Mouse (Mus musculus): ENCODE data around the gene Ap5z1. TPM values are rescaled to one million over a fixed set of nuclear protein-coding genes. Genes with fewer than 3 reads are reported as not detected.

The Ap5z1 gene
- polyA plus RNA-seq, 1 experiment from 2014 or later, result 4.0 TPM

- WGBS (ENCODE audit: insufficient replicate concordance), result 67% methylated on average over 4 of the region's 4 CpGs
- Histone ChIP-seq H3K9ac (replicated peaks) (no peak overlapping the region), H3K4me3 (ENCODE audit: low read depth, low read length) (no peak overlapping the region), H3K27me3 (ENCODE audit: insufficient read depth, low read length) (no peaks in the 10 kb centered on the region), H3K36me3 (replicated peaks; ENCODE audit: insufficient read depth, low read length) (peaks cover 10% of the 10 kb centered on the region), H3K4me1 (ENCODE audit: insufficient read depth) (peaks cover 42% of the 10 kb centered on the region), H3K27ac (ENCODE audit: low read depth) (peak overlapping the region; percentile 84), H3K4me2 (ENCODE audit: low read depth, low read length) (peak overlapping the region; percentile 14; the same call in 1 of the 2 replicates), H3K9me3 (ENCODE audit: low read length) (no peaks in the 10 kb centered on the region)
- DNase-seq (no peak), ATAC-seq (peak; percentile 2; the same call in 1 of the 2 replicates)
- no peak for TF ChIP-seq EP300 (IDR thresholded peaks at IDR 0.05; ENCODE audit: low read depth)
- no peak for TF ChIP-seq CTCF (IDR thresholded peaks at IDR 0.05; ENCODE audit: low read depth)
Observed at GRCm38 (mm10) chr5:142418419-142418818, 45.3 kb upstream of the Ap5z1 start.

- H3K36me3 ChIP-seq (replicated peaks; ENCODE audit: insufficient read depth, low read length), result peaks cover 10% of the 10 kb centered on the region
- no peaks in the 10 kb centered on the region for H3K9me3 ChIP-seq (ENCODE audit: low read length)
- no peak overlapping the region for H3K4me2 ChIP-seq (ENCODE audit: low read depth, low read length)
- DNase-seq (no peak), ATAC-seq (no peak)
- no peak overlapping the region for H3K9ac ChIP-seq (replicated peaks)
- H3K4me3 ChIP-seq (ENCODE audit: low read depth, low read length), result no peak overlapping the region
- H3K27ac ChIP-seq (ENCODE audit: low read depth), result no peak overlapping the region
- TF ChIP-seq EP300 (IDR thresholded peaks at IDR 0.05; ENCODE audit: low read depth) (no peak), CTCF (IDR thresholded peaks at IDR 0.05; ENCODE audit: low read depth) (no peak)
- H3K27me3 ChIP-seq (ENCODE audit: insufficient read depth, low read length), result no peaks in the 10 kb centered on the region
- peaks cover 51% of the 10 kb centered on the region for H3K4me1 ChIP-seq (ENCODE audit: insufficient read depth)
- WGBS (ENCODE audit: insufficient replicate concordance), result 92% methylated on average over 4 of the region's 4 CpGs
Observed at GRCm38 (mm10) chr5:142420317-142420716, 43.4 kb upstream of the Ap5z1 start.

DNA sequence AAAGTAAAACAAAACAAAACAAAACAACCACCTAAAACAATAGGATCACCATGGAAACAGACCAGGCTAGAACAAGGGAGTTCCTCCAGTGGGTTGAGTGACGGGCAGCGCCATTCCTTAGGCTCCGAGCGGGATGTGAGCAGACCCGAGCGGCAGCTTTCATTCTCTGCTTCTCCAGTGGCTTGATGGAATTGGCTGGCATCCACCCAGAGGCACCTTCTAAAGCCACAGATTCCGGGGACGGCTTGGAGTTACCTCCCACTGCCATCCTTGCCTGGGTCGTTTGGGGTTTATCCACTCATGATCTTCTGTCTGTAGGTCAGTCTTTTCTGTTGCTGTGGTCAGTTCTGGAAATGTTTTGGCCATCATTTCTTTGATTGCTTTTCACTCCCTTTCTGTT, 42.8 kb upstream of the Ap5z1 start:
- H3K27me3 ChIP-seq (ENCODE audit: insufficient read depth, low read length), result no peaks in the 10 kb centered on the region
- H3K9me3 ChIP-seq (ENCODE audit: low read length), result no peaks in the 10 kb centered on the region
- 88% methylated on average over 9 of the region's 9 CpGs for WGBS (ENCODE audit: insufficient replicate concordance)
- peaks cover 10% of the 10 kb centered on the region for H3K36me3 ChIP-seq (replicated peaks; ENCODE audit: insufficient read depth, low read length)
- no peak overlapping the region for H3K27ac ChIP-seq (ENCODE audit: low read depth)
- DNase-seq, result no peak
- H3K9ac ChIP-seq (replicated peaks), result no peak overlapping the region
- peaks cover 51% of the 10 kb centered on the region for H3K4me1 ChIP-seq (ENCODE audit: insufficient read depth)
- no peak for TF ChIP-seq EP300 (IDR thresholded peaks at IDR 0.05; ENCODE audit: low read depth)
- TF ChIP-seq CTCF (IDR thresholded peaks at IDR 0.05; ENCODE audit: low read depth), result no peak
- H3K4me3 ChIP-seq (ENCODE audit: low read depth, low read length), result no peak overlapping the region
- H3K4me2 ChIP-seq (ENCODE audit: low read depth, low read length), result no peak overlapping the region
- ATAC-seq, result no peak

- H3K9me3 ChIP-seq (ENCODE audit: low read length), result no peaks in the 10 kb centered on the region
- H3K27ac ChIP-seq (ENCODE audit: low read depth), result no peak overlapping the region
- H3K27me3 ChIP-seq (ENCODE audit: insufficient read depth, low read length), result no peaks in the 10 kb centered on the region
- no peak for DNase-seq
- peaks cover 51% of the 10 kb centered on the region for H3K4me1 ChIP-seq (ENCODE audit: insufficient read depth)
- no peak for ATAC-seq
- H3K4me3 ChIP-seq (ENCODE audit: low read depth, low read length), result no peak overlapping the region
- TF ChIP-seq EP300 (IDR thresholded peaks at IDR 0.05; ENCODE audit: low read depth) (no peak), CTCF (IDR thresholded peaks at IDR 0.05; ENCODE audit: low read depth) (no peak)
- peaks cover 10% of the 10 kb centered on the region for H3K36me3 ChIP-seq (replicated peaks; ENCODE audit: insufficient read depth, low read length)
- WGBS (ENCODE audit: insufficient replicate concordance), result 72% methylated on average over 5 of the region's 5 CpGs
- H3K4me2 ChIP-seq (ENCODE audit: low read depth, low read length), result no peak overlapping the region
- no peak overlapping the region for H3K9ac ChIP-seq (replicated peaks)
Observed at GRCm38 (mm10) chr5:142421886-142422285, 41.9 kb upstream of the Ap5z1 start.

DNA sequence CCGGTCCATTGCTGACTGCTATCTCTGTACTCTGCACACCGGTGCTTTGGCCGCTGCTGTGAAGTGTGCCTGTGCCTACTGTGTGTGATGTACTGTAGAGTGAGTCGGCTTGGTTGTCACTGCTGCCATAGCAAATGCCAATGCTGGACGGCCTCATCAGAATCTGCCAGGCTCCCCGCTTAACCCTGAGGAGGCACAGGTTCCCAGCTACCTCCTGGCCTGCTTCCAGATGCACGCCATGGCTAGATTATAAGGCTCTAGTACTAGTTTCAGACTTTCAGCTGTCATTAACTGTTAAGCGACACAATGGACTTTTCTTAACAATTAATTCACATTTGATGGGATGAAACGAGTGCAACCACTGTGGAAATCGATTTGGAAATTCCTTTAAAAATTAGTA, 40.6 kb upstream of the Ap5z1 start:
- Histone ChIP-seq H3K9ac (replicated peaks) (no peak overlapping the region), H3K27ac (ENCODE audit: low read depth) (no peak overlapping the region), H3K4me2 (ENCODE audit: low read depth, low read length) (no peak overlapping the region), H3K4me3 (ENCODE audit: low read depth, low read length) (no peak overlapping the region), H3K27me3 (ENCODE audit: insufficient read depth, low read length) (no peaks in the 10 kb centered on the region), H3K36me3 (replicated peaks; ENCODE audit: insufficient read depth, low read length) (peaks cover 10% of the 10 kb centered on the region), H3K9me3 (ENCODE audit: low read length) (no peaks in the 10 kb centered on the region), H3K4me1 (ENCODE audit: insufficient read depth) (peaks cover 50% of the 10 kb centered on the region)
- no peak for TF ChIP-seq CTCF (IDR thresholded peaks at IDR 0.05; ENCODE audit: low read depth)
- TF ChIP-seq EP300 (IDR thresholded peaks at IDR 0.05; ENCODE audit: low read depth), result no peak
- ATAC-seq (no peak), DNase-seq (no peak)
- 84% methylated on average over 10 of the region's 10 CpGs for WGBS (ENCODE audit: insufficient replicate concordance)

DNA sequence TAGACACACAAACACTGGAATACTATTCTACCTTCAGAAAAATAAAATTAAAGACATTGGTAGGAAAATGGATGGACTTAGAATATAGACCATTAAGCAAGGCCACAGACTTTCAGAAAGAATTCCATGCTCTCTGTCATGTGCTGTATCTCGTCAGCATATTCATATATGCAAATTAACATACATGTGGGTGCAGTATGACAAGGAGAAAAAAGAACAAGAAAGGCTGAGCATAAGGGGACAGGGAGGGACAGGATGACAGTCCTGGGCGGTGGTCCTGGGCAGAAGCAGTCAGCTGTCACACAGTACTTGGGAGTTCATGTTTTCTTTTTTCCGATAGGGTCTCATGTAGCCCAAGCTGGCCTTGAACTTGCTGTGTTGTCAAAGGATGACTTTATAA, 40.0 kb upstream of the Ap5z1 start:
- 55% methylated on average over 3 of the region's 3 CpGs for WGBS (ENCODE audit: insufficient replicate concordance)
- H3K9me3 ChIP-seq (ENCODE audit: low read length), result no peaks in the 10 kb centered on the region
- no peak overlapping the region for H3K4me3 ChIP-seq (ENCODE audit: low read depth, low read length)
- DNase-seq (no peak), ATAC-seq (no peak)
- peaks cover 10% of the 10 kb centered on the region for H3K36me3 ChIP-seq (replicated peaks; ENCODE audit: insufficient read depth, low read length)
- H3K4me1 ChIP-seq (ENCODE audit: insufficient read depth), result peaks cover 47% of the 10 kb centered on the region
- H3K27me3 ChIP-seq (ENCODE audit: insufficient read depth, low read length), result no peaks in the 10 kb centered on the region
- H3K4me2 ChIP-seq (ENCODE audit: low read depth, low read length), result no peak overlapping the region
- H3K27ac ChIP-seq (ENCODE audit: low read depth), result no peak overlapping the region
- no peak overlapping the region for H3K9ac ChIP-seq (replicated peaks)
- no peak for TF ChIP-seq CTCF (IDR thresholded peaks at IDR 0.05; ENCODE audit: low read depth)
- TF ChIP-seq EP300 (IDR thresholded peaks at IDR 0.05; ENCODE audit: low read depth), result no peak

Measured in liver, postnatal 0 days (tissue).